ENCODE assay signal across 39 mouse cellular contexts in the genomic region with DNA sequence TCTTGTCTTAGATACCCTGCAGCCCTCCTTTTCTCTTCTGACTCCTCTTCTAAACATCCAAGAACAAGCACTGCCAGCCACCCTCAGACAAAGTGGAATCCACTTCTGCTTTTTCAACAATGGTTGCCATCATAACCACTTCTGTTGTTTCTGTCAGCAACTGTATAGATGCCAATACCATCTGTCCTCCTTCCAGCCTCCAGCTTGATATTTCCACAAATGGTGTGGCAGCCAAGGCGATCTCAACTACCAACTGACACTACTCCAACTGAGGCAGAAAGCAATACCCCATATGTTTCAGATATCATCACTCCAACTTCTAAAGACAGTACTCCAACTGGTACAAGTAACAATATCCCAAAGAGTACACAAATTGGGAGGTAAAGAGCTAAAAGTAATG. TPM values are rescaled to one million over a fixed set of nuclear protein-coding genes. Genes with fewer than 3 reads are reported as not detected.
A peak's percentile ranks its signal among the peaks of the same experiment; 100 is the strongest.
DNase-seq lines count a peak whose midpoint lies in the region; ATAC-seq and TF ChIP-seq lines count a peak whose summit lies in the region.
"Had no signal": no experiment of that assay in that cellular context is flagged by ENCODE, and none has a peak within 500 bp of the region (broad histone marks: within the 10 kb centered on the region; RNA-seq: fewer than 3 reads in every experiment).

No protein-coding gene starts in this region.

- TF ChIP-seq CTCF in forebrain, postnatal 0 days (IDR thresholded peaks at IDR 0.05; ENCODE audit: low read depth), result no peak

- no peak overlapping the region for H3K4me3 ChIP-seq in forebrain, postnatal 0 days (ENCODE audit: low read depth, low read length)
- H3K4me3 ChIP-seq in forebrain, embryonic 14.5 days (ENCODE audit: low read depth, low read length), result no peak overlapping the region
- H3K4me3 ChIP-seq in kidney, embryonic 15.5 days (replicated peaks), result no peak overlapping the region
- H3K4me3 ChIP-seq: forebrain, embryonic 15.5 days; heart, adult 2 months; heart, embryonic 12.5 days; hindbrain, embryonic 13.5 days; left cerebral cortex, adult 2 months had no signal

- no peak overlapping the region for H3K27ac ChIP-seq in forebrain, postnatal 0 days (ENCODE audit: low read depth, low read length)
- H3K27ac ChIP-seq in forebrain, embryonic 14.5 days (ENCODE audit: low read depth, low read length), result no peak overlapping the region
- H3K27ac ChIP-seq in kidney, embryonic 15.5 days, result no peak overlapping the region
- H3K27ac ChIP-seq: forebrain, embryonic 15.5 days; heart, adult 2 months; hindbrain, embryonic 13.5 days; left cerebral cortex, adult 2 months; liver, embryonic 14.5 days; macrophage; stomach, postnatal 0 days had no signal

- no peak overlapping the region for H3K4me2 ChIP-seq in forebrain, postnatal 0 days (ENCODE audit: low read depth)
- H3K4me2 ChIP-seq in forebrain, embryonic 14.5 days (ENCODE audit: low read length), result no peak overlapping the region
- H3K4me2 ChIP-seq in kidney, embryonic 15.5 days, result no peak overlapping the region
- H3K4me2 ChIP-seq: forebrain, embryonic 15.5 days; heart, embryonic 12.5 days; hindbrain, embryonic 13.5 days had no signal

- H3K4me1 ChIP-seq in forebrain, postnatal 0 days (ENCODE audit: insufficient read depth), result no peaks in the 10 kb centered on the region
- no peaks in the 10 kb centered on the region for H3K4me1 ChIP-seq in forebrain, embryonic 14.5 days (ENCODE audit: control insufficient read depth, insufficient read depth, low read length)
- H3K4me1 ChIP-seq in kidney, embryonic 15.5 days, result no peaks in the 10 kb centered on the region
- H3K4me1 ChIP-seq: forebrain, embryonic 15.5 days; heart, embryonic 12.5 days; hindbrain, embryonic 13.5 days had no signal

- peak; percentile 40 for DNase-seq in forebrain, postnatal 0 days
- DNase-seq in forebrain, embryonic 14.5 days (ENCODE audit: low spot score), result no peak
- peak; percentile 36 for DNase-seq in brain, adult 2 months (ENCODE audit: low read depth, low spot score)
- peak; percentile 55 to 73 for DNase-seq in layer of hippocampus, adult 18-20 months (ENCODE audit: low spot score in 2 of 2)
- peak; percentile 30 to 55 for DNase-seq in layer of hippocampus, postnatal 10 days (ENCODE audit: low spot score in 2 of 2)
- DNase-seq in kidney, adult 18-20 months, result no peak
- no peak for DNase-seq in thymus, adult 18-20 months
- DNase-seq: adrenal gland, postnatal 36 days; cerebellum, adult 11 months; cerebellum, adult 9-10 months; cerebellum, postnatal 36 days; heart, adult 2 months; heart, postnatal 4 days; kidney, postnatal 36 days; liver; lung, adult 2 months; lung, postnatal 10 days; midbrain, embryonic 14.5 days; right cerebral cortex, postnatal 4 days had no signal

- no peak overlapping the region for H3K9ac ChIP-seq in forebrain, postnatal 0 days
- H3K9ac ChIP-seq in forebrain, embryonic 14.5 days (ENCODE audit: low read length), result no peak overlapping the region
- H3K9ac ChIP-seq in kidney, embryonic 15.5 days, result no peak overlapping the region
- H3K9ac ChIP-seq: forebrain, embryonic 15.5 days; heart, embryonic 12.5 days; hindbrain, embryonic 13.5 days; liver, embryonic 14.5 days had no signal

- no peaks in the 10 kb centered on the region for H3K27me3 ChIP-seq in forebrain, postnatal 0 days (ENCODE audit: insufficient read depth, low read length)
- no peaks in the 10 kb centered on the region for H3K27me3 ChIP-seq in forebrain, embryonic 14.5 days (replicated peaks; ENCODE audit: control insufficient read depth, insufficient read depth, low read length)
- no peaks in the 10 kb centered on the region for H3K27me3 ChIP-seq in kidney, embryonic 15.5 days
- H3K27me3 ChIP-seq: forebrain, embryonic 15.5 days; heart, embryonic 12.5 days; hindbrain, embryonic 13.5 days had no signal

- 79% methylated on average over 1 of the region's 1 CpGs for WGBS in forebrain, postnatal 0 days
- WGBS in forebrain, embryonic 14.5 days, result 78% methylated on average over 1 of the region's 1 CpGs
- WGBS in kidney, embryonic 15.5 days, result 86% methylated on average over 1 of the region's 1 CpGs

- peak; percentile 62 for ATAC-seq in forebrain, postnatal 0 days
- ATAC-seq in forebrain, embryonic 14.5 days, result no peak
- no peak for ATAC-seq in kidney, embryonic 15.5 days (replicated peaks; ENCODE audit: low FRiP score)
- ATAC-seq: forebrain, embryonic 15.5 days; intestine, postnatal 0 days had no signal

- no peaks in the 10 kb centered on the region for H3K36me3 ChIP-seq in forebrain, postnatal 0 days (ENCODE audit: insufficient read depth)
- H3K36me3 ChIP-seq in forebrain, embryonic 14.5 days (ENCODE audit: control insufficient read depth, insufficient read depth, low read length), result no peaks in the 10 kb centered on the region
- no peaks in the 10 kb centered on the region for H3K36me3 ChIP-seq in kidney, embryonic 15.5 days
- H3K36me3 ChIP-seq: forebrain, embryonic 15.5 days; heart, embryonic 12.5 days; hindbrain, embryonic 13.5 days had no signal

- H3K9me3 ChIP-seq in forebrain, postnatal 0 days (ENCODE audit: low read length), result no peaks in the 10 kb centered on the region
- no peaks in the 10 kb centered on the region for H3K9me3 ChIP-seq in forebrain, embryonic 14.5 days (replicated peaks; ENCODE audit: control insufficient read depth, low read length)
- H3K9me3 ChIP-seq in kidney, embryonic 15.5 days (replicated peaks), result no peaks in the 10 kb centered on the region
- H3K9me3 ChIP-seq: forebrain, embryonic 15.5 days; hindbrain, embryonic 13.5 days had no signal

RNA-seq across cellular contexts. Expression of gene Gm7714, which starts 12.2 kb away (rescaled TPM):
- not detected in 2 replicates for total RNA-seq in forebrain, postnatal 0 days (2014; rRNA removed)
- not detected in 2 replicates for polyA plus RNA-seq in forebrain, postnatal 0 days (2015; fragmentation: Nextera tagmentation; extraction: Ambion mirVana)
- not detected in 2 replicates for polyA plus RNA-seq in forebrain, embryonic 14.5 days (2014; fragmentation: Nextera tagmentation; extraction: Ambion mirVana)
- total RNA-seq in layer of hippocampus, adult 18-20 months (2021), result not detected
- total RNA-seq in layer of hippocampus, postnatal 10 days (2021), result not detected
- polyA plus RNA-seq in kidney, embryonic 15.5 days (2015; fragmentation: Nextera tagmentation; extraction: Ambion mirVana), result not detected in 2 replicates
- total RNA-seq: adrenal gland, postnatal 36 days; gastrocnemius, adult 8-10 months; gastrocnemius, postnatal 4 days; heart, adult 2 months; heart, postnatal 4 days; left cerebral cortex, adult 2 months; MEL; monocyte, adult 5-6 weeks had no signal
- polyA plus RNA-seq: embryonic facial prominence, embryonic 11.5 days; forebrain, embryonic 15.5 days; heart, adult 2 months; heart, embryonic 12.5 days; heart, postnatal 0 days; hindbrain, embryonic 13.5 days; intestine, postnatal 0 days; kidney, embryonic 14.5 days; limb, embryonic 11.5 days; liver, embryonic 14.5 days; lung, adult 2 months; macrophage; midbrain, embryonic 14.5 days; neural tube, embryonic 14.5 days; spleen, adult 2 months; stomach, postnatal 0 days; urinary bladder, adult 2 months had no signal

Comparison
In these comparisons a context has a peak if more than half of its experiments do, and no peak if none do; other contexts are left out.
1. DNase-seq: peak in forebrain, postnatal 0 days (single experiment), brain, adult 2 months (single experiment), layer of hippocampus, adult 18-20 months (2 of 2) and layer of hippocampus, postnatal 10 days (2 of 2); none in forebrain, embryonic 14.5 days (single experiment), kidney, adult 18-20 months (single experiment) and thymus, adult 18-20 months (0 of 2).